Mouse (Mus musculus): ENCODE measurements around the gene Prune2. TPM values are rescaled to one million over a fixed set of nuclear protein-coding genes. Genes with fewer than 3 reads are reported as not detected.

Prune2 gene
- polyA plus RNA-seq, 1 experiment: 61.8 TPM

- no peaks in the 10 kb centered on the region for H3K79me2 ChIP-seq (ENCODE audit: control insufficient read depth, insufficient read depth)
- no peak overlapping the region for H3K4me2 ChIP-seq (ENCODE audit: low read depth)
- H3ac ChIP-seq (ENCODE audit: control insufficient read depth, insufficient read length): no peak overlapping the region
- TF ChIP-seq REST (IDR thresholded peaks at IDR 0.05; ENCODE audit: insufficient read depth, insufficient read length) (no peak), USF1 (IDR thresholded peaks at IDR 0.05; ENCODE audit: low read depth) (no peak), SRF (IDR thresholded peaks at IDR 0.05; ENCODE audit: control insufficient read depth, insufficient read length, low read depth) (no peak), E2F4 (IDR thresholded peaks at IDR 0.05; ENCODE audit: insufficient read depth) (no peak), POLR2AphosphoS2 (IDR thresholded peaks at IDR 0.05; ENCODE audit: insufficient read length, low read depth) (no peak), MYOD1 (IDR thresholded peaks at IDR 0.05; ENCODE audit: control insufficient read depth in 1 of 3, insufficient read length in 2 of 3, low read depth in 2 of 3) (no peak), POLR2A (IDR thresholded peaks at IDR 0.05; ENCODE audit: insufficient read length, low read depth) (no peak), MAX (IDR thresholded peaks at IDR 0.05; ENCODE audit: low read depth) (no peak)
- no peaks in the 10 kb centered on the region for H3K27me3 ChIP-seq (ENCODE audit: control insufficient read depth, insufficient read depth, insufficient read length)
- no peaks in the 10 kb centered on the region for H3K36me3 ChIP-seq (ENCODE audit: control insufficient read depth, insufficient read depth)
- no peak overlapping the region for H3K4me3 ChIP-seq
These were observed 296.9 kb downstream of the Prune2 start for GRCm38 (mm10) chr19:17252845-17253244.

- no peaks in the 10 kb centered on the region for H3K27me3 ChIP-seq (ENCODE audit: control insufficient read depth, insufficient read depth, insufficient read length)
- no peaks in the 10 kb centered on the region for H3K79me2 ChIP-seq (ENCODE audit: control insufficient read depth, insufficient read depth)
- no peak overlapping the region for H3K4me3 ChIP-seq
- TF ChIP-seq REST (IDR thresholded peaks at IDR 0.05; ENCODE audit: insufficient read depth, insufficient read length) (no peak), CEBPB (IDR thresholded peaks at IDR 0.05; ENCODE audit: insufficient read depth, poor library complexity, severe bottlenecking) (no peak), USF1 (IDR thresholded peaks at IDR 0.05; ENCODE audit: low read depth) (no peak), MAX (IDR thresholded peaks at IDR 0.05; ENCODE audit: low read depth) (no peak), E2F4 (IDR thresholded peaks at IDR 0.05; ENCODE audit: insufficient read depth) (no peak), SRF (IDR thresholded peaks at IDR 0.05; ENCODE audit: control insufficient read depth, insufficient read length, low read depth) (no peak)
- H3K36me3 ChIP-seq (ENCODE audit: control insufficient read depth, insufficient read depth): no peaks in the 10 kb centered on the region
- no peak overlapping the region for H3ac ChIP-seq (ENCODE audit: control insufficient read depth, insufficient read length)
- H3K4me2 ChIP-seq (ENCODE audit: low read depth): no peak overlapping the region
These were observed 299.6 kb downstream of the Prune2 start for GRCm38 (mm10) chr19:17255511-17255910.

- TF ChIP-seq CEBPB (IDR thresholded peaks at IDR 0.05; ENCODE audit: insufficient read depth, poor library complexity, severe bottlenecking): no peak
- TF ChIP-seq TCF12 (IDR thresholded peaks at IDR 0.05; ENCODE audit: insufficient read depth, poor library complexity, severe bottlenecking): no peak
- TF ChIP-seq REST (IDR thresholded peaks at IDR 0.05; ENCODE audit: insufficient read depth, insufficient read length): no peak
- TF ChIP-seq POLR2AphosphoS2 (IDR thresholded peaks at IDR 0.05; ENCODE audit: insufficient read length, low read depth): no peak
- no peak for TF ChIP-seq E2F4 (IDR thresholded peaks at IDR 0.05; ENCODE audit: insufficient read depth)
- no peak for TF ChIP-seq TCF3 (IDR thresholded peaks at IDR 0.05; ENCODE audit: insufficient read length, low read depth)
- Histone ChIP-seq H3K4me3 (no peak overlapping the region), H3K79me2 (ENCODE audit: control insufficient read depth, insufficient read depth) (no peaks in the 10 kb centered on the region), H3K27me3 (ENCODE audit: control insufficient read depth, insufficient read depth, insufficient read length) (no peaks in the 10 kb centered on the region), H3K4me2 (ENCODE audit: low read depth) (peak overlapping the region; percentile 72), H3K36me3 (ENCODE audit: control insufficient read depth, insufficient read depth) (no peaks in the 10 kb centered on the region), H3ac (ENCODE audit: control insufficient read depth, insufficient read length) (no peak overlapping the region)
These were observed 300.5 kb downstream of the Prune2 start for GRCm38 (mm10) chr19:17256388-17256787.

- TF ChIP-seq TCF3 (IDR thresholded peaks at IDR 0.05; ENCODE audit: insufficient read length, low read depth) (no peak), MAX (IDR thresholded peaks at IDR 0.05; ENCODE audit: low read depth) (no peak), SRF (IDR thresholded peaks at IDR 0.05; ENCODE audit: control insufficient read depth, insufficient read length, low read depth) (no peak), TCF12 (IDR thresholded peaks at IDR 0.05; ENCODE audit: insufficient read depth, poor library complexity, severe bottlenecking) (no peak), MYOD1 (IDR thresholded peaks at IDR 0.05; ENCODE audit: control insufficient read depth in 1 of 3, insufficient read length in 2 of 3, low read depth in 2 of 3) (peak in 2 of 3 experiments; percentile 32 to 45), POLR2A (IDR thresholded peaks at IDR 0.05; ENCODE audit: insufficient read length, low read depth) (no peak), CEBPB (IDR thresholded peaks at IDR 0.05; ENCODE audit: insufficient read depth, poor library complexity, severe bottlenecking) (no peak), MYOG (IDR thresholded peaks at IDR 0.05; ENCODE audit: control insufficient read depth in 1 of 3, insufficient read depth in 1 of 3, insufficient read length in 2 of 3, low read depth in 2 of 3) (peak in 2 of 3 experiments; percentile 16 to 45), REST (IDR thresholded peaks at IDR 0.05; ENCODE audit: insufficient read depth, insufficient read length) (no peak), USF1 (IDR thresholded peaks at IDR 0.05; ENCODE audit: low read depth) (no peak), E2F4 (IDR thresholded peaks at IDR 0.05; ENCODE audit: insufficient read depth) (no peak), POLR2AphosphoS2 (IDR thresholded peaks at IDR 0.05; ENCODE audit: insufficient read length, low read depth) (no peak)
- H3K79me2 ChIP-seq (ENCODE audit: control insufficient read depth, insufficient read depth): no peaks in the 10 kb centered on the region
- H3K4me3 ChIP-seq: no peak overlapping the region
- no peak overlapping the region for H3ac ChIP-seq (ENCODE audit: control insufficient read depth, insufficient read length)
- no peaks in the 10 kb centered on the region for H3K27me3 ChIP-seq (ENCODE audit: control insufficient read depth, insufficient read depth, insufficient read length)
- no peaks in the 10 kb centered on the region for H3K36me3 ChIP-seq (ENCODE audit: control insufficient read depth, insufficient read depth)
- peak overlapping the region; percentile 72 for H3K4me2 ChIP-seq (ENCODE audit: low read depth)
These were observed 300.9 kb downstream of the Prune2 start for GRCm38 (mm10) chr19:17256867-17257266.

GRCm38 (mm10) chr19:17263181-17263580 lies 307.3 kb downstream of the Prune2 start:
- no peak for TF ChIP-seq TCF3 (IDR thresholded peaks at IDR 0.05; ENCODE audit: insufficient read length, low read depth)
- TF ChIP-seq POLR2AphosphoS2 (IDR thresholded peaks at IDR 0.05; ENCODE audit: insufficient read length, low read depth): no peak
- TF ChIP-seq USF1 (IDR thresholded peaks at IDR 0.05; ENCODE audit: low read depth): no peak
- no peak for TF ChIP-seq REST (IDR thresholded peaks at IDR 0.05; ENCODE audit: insufficient read depth, insufficient read length)
- no peak for TF ChIP-seq E2F4 (IDR thresholded peaks at IDR 0.05; ENCODE audit: insufficient read depth)
- TF ChIP-seq MAX (IDR thresholded peaks at IDR 0.05; ENCODE audit: low read depth): no peak
- TF ChIP-seq SRF (IDR thresholded peaks at IDR 0.05; ENCODE audit: control insufficient read depth, insufficient read length, low read depth): no peak
- TF ChIP-seq CEBPB (IDR thresholded peaks at IDR 0.05; ENCODE audit: insufficient read depth, poor library complexity, severe bottlenecking): no peak
- TF ChIP-seq POLR2A (IDR thresholded peaks at IDR 0.05; ENCODE audit: insufficient read length, low read depth): no peak
- TF ChIP-seq TCF12 (IDR thresholded peaks at IDR 0.05; ENCODE audit: insufficient read depth, poor library complexity, severe bottlenecking): no peak
- no peak for TF ChIP-seq MYOG (IDR thresholded peaks at IDR 0.05; ENCODE audit: control insufficient read depth in 1 of 3, insufficient read depth in 1 of 3, insufficient read length in 2 of 3, low read depth in 2 of 3)
- no peak for TF ChIP-seq MYOD1 (IDR thresholded peaks at IDR 0.05; ENCODE audit: control insufficient read depth in 1 of 3, insufficient read length in 2 of 3, low read depth in 2 of 3)

More at GRCm38 (mm10) chr19:17263181-17263580, 307.3 kb downstream of the Prune2 start:
- Histone ChIP-seq H3K79me2 (ENCODE audit: control insufficient read depth, insufficient read depth) (no peaks in the 10 kb centered on the region), H3K4me2 (ENCODE audit: low read depth) (no peak overlapping the region), H3K4me3 (no peak overlapping the region), H3ac (ENCODE audit: control insufficient read depth, insufficient read length) (no peak overlapping the region), H3K27me3 (ENCODE audit: control insufficient read depth, insufficient read depth, insufficient read length) (no peaks in the 10 kb centered on the region), H3K36me3 (ENCODE audit: control insufficient read depth, insufficient read depth) (no peaks in the 10 kb centered on the region)

Data from myocyte (in vitro differentiated cells).